Mouse (Mus musculus) CH12.LX (cell line): ENCODE results near the gene Npb. TPM values are rescaled to one million over a fixed set of nuclear protein-coding genes. Genes with fewer than 3 reads are reported as not detected.

ENCODE experiments used
- DNase-seq: peaks from one replicate; pipeline ENCODE4 v3.0.0-alpha.2; 2013; ENCODE audit errors: extremely low read depth
- H3K27ac ChIP-seq: 2 replicates; pipeline ENCODE4 v1.5.1; 2012; ENCODE audit warnings: low read depth, mild to moderate bottlenecking, control low read depth, moderate library complexity; ENCODE audit not compliant: insufficient read depth
- H3K27me3 ChIP-seq: replicated peaks from 2 replicates; pipeline ENCODE3; 2012; ENCODE audit warnings: inconsistent platforms
- H3K36me3 ChIP-seq, 2 experiments: replicated peaks in 1 of 2; 2 replicates each; pipeline versions ENCODE3 to v1.6.1; 2012; ENCODE audit warnings: inconsistent platforms in 1 of 2, low read length in 1 of 2, mild to moderate bottlenecking in 1 of 2, mixed read lengths in 1 of 2, moderate library complexity in 1 of 2; ENCODE audit not compliant: control insufficient read depth in 1 of 2, insufficient read depth in 1 of 2
- H3K4me1 ChIP-seq, 2 experiments: 2 replicates each; pipeline ENCODE4 v1.6.1; 2012; ENCODE audit warnings: inconsistent platforms in 1 of 2, moderate library complexity in 1 of 2; ENCODE audit not compliant: insufficient read depth in 2 of 2, control insufficient read depth in 1 of 2
- H3K4me2 ChIP-seq: 2 replicates; pipeline ENCODE4 v1.6.1; 2012; ENCODE audit warnings: low read depth, mild to moderate bottlenecking, control low read depth; ENCODE audit not compliant: poor library complexity, insufficient read depth, severe bottlenecking
- H3K4me3 ChIP-seq, 3 experiments: fragments of 150-350 bp in 1 of 3; sonication (generic) in 1 of 3; replicated peaks in 1 of 3; 2 replicates each; pipeline versions ENCODE3 to v1.5.1; 2011 to 2012; ENCODE audit warnings: low read depth in 2 of 3, low read length in 2 of 3, mild to moderate bottlenecking in 2 of 3, moderate library complexity in 2 of 3, control low read depth in 1 of 3, improper control_type of control experiment in 1 of 3, inconsistent platforms in 1 of 3, mixed read lengths in 1 of 3; ENCODE audit not compliant: poor library complexity in 1 of 3
- H3K79me2 ChIP-seq: replicated peaks from 2 replicates; pipeline ENCODE4 v1.6.1; 2012; ENCODE audit warnings: mild to moderate bottlenecking, moderate library complexity; ENCODE audit not compliant: control insufficient read depth, poor library complexity, insufficient read depth, severe bottlenecking; ENCODE audit errors: extremely low read depth
- H3K9ac ChIP-seq: 2 replicates; pipeline ENCODE4 v1.6.1; 2012; ENCODE audit warnings: low read depth, mild to moderate bottlenecking, control low read depth, moderate library complexity; ENCODE audit not compliant: insufficient read depth
- H3K9me3 ChIP-seq: replicated peaks from 2 replicates; pipeline ENCODE3; 2012; ENCODE audit warnings: low read length, inconsistent platforms, mixed read lengths
- CHD1 ChIP-seq: IDR thresholded peaks from 2 replicates; pipeline ENCODE4 v1.6.1; 2012; ENCODE audit warnings: low read depth, low read length, improper control_type of control experiment, inconsistent platforms
- CTCF ChIP-seq, 2 experiments: IDR thresholded peaks in 1 of 2; conservative IDR thresholded peaks in 1 of 2; 2 replicates each; pipeline ENCODE4 v1.5.1; 2011 to 2012; ENCODE audit warnings: low read depth in 2 of 2, low read length in 2 of 2, improper control_type of control experiment in 1 of 2, inconsistent platforms in 1 of 2, mild to moderate bottlenecking in 1 of 2, moderate library complexity in 1 of 2
- E2F4 ChIP-seq: IDR thresholded peaks from 2 replicates; pipeline ENCODE4 v1.6.1; 2011; ENCODE audit warnings: low read depth, low read length, improper control_type of control experiment; ENCODE audit not compliant: insufficient replicate concordance
- ELF1 ChIP-seq: IDR thresholded peaks from 2 replicates; pipeline ENCODE4 v1.6.1; 2014; ENCODE audit warnings: low read depth, mild to moderate bottlenecking, inconsistent platforms, low read length, improper control_type of control experiment
- ETS1 ChIP-seq: conservative IDR thresholded peaks from 2 replicates; pipeline ENCODE4 v1.6.1; 2012; ENCODE audit warnings: low read depth, mild to moderate bottlenecking, inconsistent platforms, low read length, improper control_type of control experiment, moderate library complexity
- GABPA ChIP-seq: IDR thresholded peaks from 2 replicates; pipeline ENCODE4 v1.6.1; 2012; ENCODE audit warnings: low read depth, low read length, improper control_type of control experiment, inconsistent platforms; ENCODE audit not compliant: insufficient replicate concordance
- IRF4 ChIP-seq: IDR thresholded peaks from 2 replicates; pipeline ENCODE4 v1.6.1; 2014; ENCODE audit warnings: low read depth, mild to moderate bottlenecking, inconsistent platforms, low read length, improper control_type of control experiment
- JUN ChIP-seq: IDR thresholded peaks from 2 replicates; pipeline ENCODE4 v1.6.1; 2011; ENCODE audit warnings: low read depth, mild to moderate bottlenecking, low read length, improper control_type of control experiment, moderate library complexity; ENCODE audit not compliant: insufficient read depth
- JUND ChIP-seq: conservative IDR thresholded peaks from 2 replicates; pipeline ENCODE4 v1.6.1; 2011; ENCODE audit warnings: low read depth, low read length, improper control_type of control experiment
- KAT2A ChIP-seq: IDR thresholded peaks from 2 replicates; pipeline ENCODE4 v1.6.1; 2012; ENCODE audit warnings: low read length, improper control_type of control experiment, inconsistent platforms; ENCODE audit not compliant: insufficient replicate concordance
- MAZ ChIP-seq: IDR thresholded peaks from 2 replicates; pipeline ENCODE4 v1.6.1; 2012; ENCODE audit warnings: low read depth, mild to moderate bottlenecking, inconsistent platforms, low read length, improper control_type of control experiment, moderate library complexity
- MEF2A ChIP-seq: IDR thresholded peaks from 2 replicates; pipeline ENCODE4 v1.6.1; 2014; ENCODE audit warnings: low read depth, mild to moderate bottlenecking, inconsistent platforms, low read length, improper control_type of control experiment, borderline replicate concordance
- MYC ChIP-seq: IDR thresholded peaks from 2 replicates; pipeline ENCODE4 v1.6.1; 2011; ENCODE audit warnings: low read depth, mild to moderate bottlenecking, improper control_type of control experiment, low read length
- NRF1 ChIP-seq: IDR thresholded peaks from 2 replicates; pipeline ENCODE4 v1.6.1; 2014; ENCODE audit warnings: low read depth, mild to moderate bottlenecking, inconsistent platforms, low read length, improper control_type of control experiment, moderate library complexity
- PAX5 ChIP-seq: IDR thresholded peaks from 2 replicates; pipeline ENCODE4 v1.6.1; 2012; ENCODE audit warnings: low read length, inconsistent platforms, mixed read lengths
- POLR2A ChIP-seq: IDR thresholded peaks from 2 replicates; pipeline ENCODE4 v1.6.1; 2011; ENCODE audit warnings: low read depth, mild to moderate bottlenecking, improper control_type of control experiment, low read length
- RAD21 ChIP-seq: IDR thresholded peaks from 2 replicates; pipeline ENCODE4 v1.6.1; 2011; ENCODE audit warnings: low read depth, mild to moderate bottlenecking, low read length, improper control_type of control experiment, moderate library complexity
- RCOR1 ChIP-seq: conservative IDR thresholded peaks from 2 replicates; pipeline ENCODE4 v1.6.1; 2012; ENCODE audit warnings: low read depth, mild to moderate bottlenecking, inconsistent platforms, low read length, improper control_type of control experiment
- SMC3 ChIP-seq: IDR thresholded peaks from 2 replicates; pipeline ENCODE4 v1.6.1; 2011; ENCODE audit warnings: low read depth, low read length, improper control_type of control experiment
- UBTF ChIP-seq: IDR thresholded peaks from 2 replicates; pipeline ENCODE4 v1.6.1; 2012; ENCODE audit warnings: low read depth, mild to moderate bottlenecking, inconsistent platforms, low read length, improper control_type of control experiment, moderate library complexity
- USF1 ChIP-seq: IDR thresholded peaks from 2 replicates; pipeline ENCODE4 v1.6.1; 2014; ENCODE audit warnings: low read depth, mild to moderate bottlenecking, inconsistent platforms, low read length, improper control_type of control experiment
- USF2 ChIP-seq: conservative IDR thresholded peaks from 2 replicates; pipeline ENCODE4 v1.6.1; 2011; ENCODE audit warnings: low read depth, low read length, improper control_type of control experiment
- ZC3H11A ChIP-seq: IDR thresholded peaks from 2 replicates; pipeline ENCODE4 v1.6.1; 2012; ENCODE audit warnings: low read depth, mild to moderate bottlenecking, inconsistent platforms, low read length, improper control_type of control experiment
- ZKSCAN1 ChIP-seq: IDR thresholded peaks from 2 replicates; pipeline ENCODE4 v1.6.1; 2012; ENCODE audit warnings: low read depth, inconsistent platforms, low read length, improper control_type of control experiment, borderline replicate concordance
- ZNF384 ChIP-seq: IDR thresholded peaks from 2 replicates; pipeline ENCODE4 v1.6.1; 2012; ENCODE audit warnings: low read depth, low read length, improper control_type of control experiment, inconsistent platforms
- dilution Hi-C: fragments of 300-500 bp; cut with MboI; formaldehyde crosslinking; loops from 2 replicates; pipeline ENCODE4 v1.14.3; 2020; ENCODE audit warnings: low sequenced_read_pairs; ENCODE audit not compliant: extremely low pct_unique_long_range_greater_than_20kb, extremely low pct_ligation_motif_present
- in situ Hi-C: fragments of 300-500 bp; cut with MboI; formaldehyde crosslinking; loops from 3 replicates; pipeline ENCODE4 v1.14.3; 2019; ENCODE audit warnings: low sequenced_read_pairs, low pct_ligation_motif_present, low pct_unique_long_range_greater_than_20kb, mixed read lengths
- polyA plus RNA-seq: library from polyadenylated mRNA; unstranded; fragments of >175 nt; gene quantifications from 2 replicates; pipeline ENCODE4 v1.2.1, GENCODE M21; 2012; ENCODE audit warnings: low read depth; ENCODE audit not compliant: insufficient read length
- total RNA-seq, 2 experiments: library from RNA; depleted of rRNA; stranded (reverse); fragments of 300-350 nt in 1 of 2; fragments of >200 nt in 1 of 2; gene quantifications; 2 replicates each; pipeline ENCODE4 v1.2.3; 2012 to 2014

The Npb gene
- total and polyA plus RNA-seq, 3 experiments, result 0.55 to 1.3 TPM; not detected in 1

DNA sequence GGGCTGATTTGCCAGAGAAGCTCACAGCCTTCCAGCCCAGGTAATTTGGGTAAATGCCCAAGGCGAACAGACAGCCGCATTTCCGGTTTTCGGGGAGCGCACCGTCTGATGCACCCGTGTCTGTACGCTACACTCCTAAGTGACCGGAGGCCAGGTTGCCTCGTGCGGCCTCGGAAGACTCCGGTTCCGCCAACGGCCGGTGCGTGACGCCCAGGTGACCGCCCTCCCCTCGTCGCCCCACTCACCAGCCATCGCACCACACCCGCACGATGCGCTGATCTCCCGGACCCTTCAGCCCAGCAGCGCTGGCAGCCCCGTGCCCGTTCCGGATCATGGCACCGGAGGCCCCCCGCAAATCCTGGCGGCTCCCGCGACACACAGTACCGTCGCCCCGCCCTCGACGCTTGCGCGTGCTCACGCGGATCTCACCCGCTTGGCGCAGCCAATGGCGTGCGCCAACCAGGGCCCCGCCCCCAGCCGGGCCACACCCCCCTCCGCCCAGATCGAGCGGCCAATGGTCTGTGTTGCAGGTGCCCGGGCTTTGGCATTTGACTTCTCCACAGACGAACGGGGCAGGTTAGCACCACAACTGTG, 9.3 kb downstream of the Npb start, which contains the start of gene Pcyt2 (continued):
- peak; percentile 57 for TF ChIP-seq MEF2A
- peak; percentile 90 for TF ChIP-seq NRF1
- no peak for TF ChIP-seq RAD21
- peak; percentile 17; the same call in 1 of the 2 replicates for TF ChIP-seq UBTF
- TF ChIP-seq PAX5, result no peak
- peak; percentile 13; the same call in 1 of the 2 replicates for TF ChIP-seq IRF4
- TF ChIP-seq POLR2A, result peak; percentile 96
- no peak; the same call in 1 of the 2 replicates for TF ChIP-seq E2F4
- TF ChIP-seq ELF1, result peak; percentile 49
- TF ChIP-seq ZKSCAN1, result no peak
- no peak for TF ChIP-seq USF2
- no peak for TF ChIP-seq SMC3
- TF ChIP-seq JUN, result no peak

GRCm38 (mm10) chr11:120618619-120619535, 10.6 kb downstream of the Npb start:
- H3K9me3 ChIP-seq, result no peaks in the 10 kb centered on the region
- in situ Hi-C loops, result no loop called here
- H3K4me3 ChIP-seq, result no peak overlapping the region
- no peak overlapping the region for H3K9ac ChIP-seq
- H3K27me3 ChIP-seq, result no peaks in the 10 kb centered on the region
- no peak overlapping the region for H3K27ac ChIP-seq
- peaks cover 34% of the 10 kb centered on the region for H3K79me2 ChIP-seq
- H3K4me2 ChIP-seq, result no peak overlapping the region
- dilution Hi-C loops, result no loop called here
- TF ChIP-seq RAD21 (no peak), CHD1 (no peak), CTCF (conservative IDR thresholded peaks at IDR 0.05 in 1 of 2, IDR thresholded peaks at IDR 0.05 in 1 of 2; ENCODE audit: low read depth in 2 of 2, low read length in 2 of 2) (no peak), MAZ (no peak), MYC (no peak), USF1 (no peak), SMC3 (no peak), GABPA (no peak), ZKSCAN1 (no peak), ZC3H11A (no peak), RCOR1 (no peak), JUN (no peak), PAX5 (no peak), NRF1 (no peak), KAT2A (no peak), ZNF384 (no peak), JUND (no peak), ETS1 (no peak)
- peaks cover 8 to 48% of the 10 kb centered on the region in 2 experiments for H3K4me1 ChIP-seq
- DNase-seq, result no peak
- H3K36me3 ChIP-seq, result peaks cover 60 to 80% of the 10 kb centered on the region in 2 experiments
